Mouse (Mus musculus): ENCODE measurements around the gene 4933406M09Rik.
A peak's percentile ranks its signal among the peaks of the same experiment; 100 is the strongest.

Gene 4933406M09Rik

GRCm38 (mm10) chr1:134385666-134386065, at the start of gene 4933406M09Rik:
Gene 4933406M09Rik (plus strand): TSS chr1:134385940.
- DNase-seq (ENCODE audit: low spot score in 2 of 2) = no peak

- no peak for DNase-seq (ENCODE audit: low spot score in 2 of 2)
These were observed 48.6 kb upstream of the 4933406M09Rik start for GRCm38 (mm10) chr1:134336958-134337710.

DNA sequence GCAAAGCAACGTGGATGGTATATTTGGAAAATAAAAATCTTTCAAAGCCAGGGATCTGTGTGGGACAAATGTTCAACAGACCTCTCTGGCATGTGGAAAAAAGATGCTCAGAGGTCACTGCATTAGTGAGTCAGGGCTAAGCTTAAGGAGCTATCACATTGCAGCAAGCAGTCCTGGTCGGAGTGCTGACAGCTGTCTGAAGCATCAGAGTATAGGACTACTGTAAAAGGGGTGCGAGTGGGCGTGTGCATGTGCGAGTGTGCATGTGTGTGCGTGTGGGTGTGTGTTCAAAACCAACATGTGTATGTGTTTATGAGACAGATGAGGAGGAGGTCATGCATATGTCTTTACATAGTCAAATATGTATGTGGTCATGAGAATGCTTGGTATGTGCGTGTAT, 46.6 kb upstream of the 4933406M09Rik start:
- DNase-seq (ENCODE audit: low spot score in 2 of 2) = no peak

- no peak for DNase-seq (ENCODE audit: low spot score in 2 of 2)
These were observed 45.8 kb upstream of the 4933406M09Rik start for GRCm38 (mm10) chr1:134339757-134340619.

GRCm38 (mm10) chr1:134341641-134342277, 44.0 kb upstream of the 4933406M09Rik start:
- no peak for DNase-seq (ENCODE audit: low spot score in 2 of 2)

GRCm38 (mm10) chr1:134342278-134342664, 43.5 kb upstream of the 4933406M09Rik start:
- DNase-seq (ENCODE audit: low spot score in 2 of 2) = no peak

- DNase-seq (ENCODE audit: low spot score in 2 of 2) = no peak
These were observed 42.9 kb upstream of the 4933406M09Rik start for GRCm38 (mm10) chr1:134342781-134343310.

DNA sequence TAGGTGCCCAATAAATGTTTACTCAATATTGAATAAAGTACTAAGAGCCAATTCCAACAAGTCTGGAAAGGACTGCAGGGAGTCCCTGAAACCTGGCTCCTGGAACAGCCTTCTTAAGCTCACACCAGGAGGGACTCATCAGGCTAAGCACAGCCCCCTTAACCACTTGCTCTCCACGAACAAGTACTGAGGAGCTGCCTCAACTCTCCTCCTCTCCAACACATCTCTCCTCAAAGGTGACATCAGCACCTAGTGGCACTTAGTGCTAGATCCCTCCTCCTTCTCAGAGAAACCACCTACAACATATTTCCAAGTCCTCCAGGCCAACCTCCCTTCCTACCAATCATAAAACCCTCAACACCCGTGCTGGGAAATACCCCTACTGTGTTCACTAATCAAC, 42.2 kb upstream of the 4933406M09Rik start:
- no peak for DNase-seq (ENCODE audit: low spot score in 2 of 2)

- DNase-seq (ENCODE audit: low spot score in 2 of 2) = peak; percentile 84 to 87
These were observed 41.5 kb upstream of the 4933406M09Rik start for GRCm38 (mm10) chr1:134344005-134344950.

GRCm38 (mm10) chr1:134345075-134345474, 40.7 kb upstream of the 4933406M09Rik start:
- DNase-seq (ENCODE audit: low spot score in 2 of 2) = no peak

DNA sequence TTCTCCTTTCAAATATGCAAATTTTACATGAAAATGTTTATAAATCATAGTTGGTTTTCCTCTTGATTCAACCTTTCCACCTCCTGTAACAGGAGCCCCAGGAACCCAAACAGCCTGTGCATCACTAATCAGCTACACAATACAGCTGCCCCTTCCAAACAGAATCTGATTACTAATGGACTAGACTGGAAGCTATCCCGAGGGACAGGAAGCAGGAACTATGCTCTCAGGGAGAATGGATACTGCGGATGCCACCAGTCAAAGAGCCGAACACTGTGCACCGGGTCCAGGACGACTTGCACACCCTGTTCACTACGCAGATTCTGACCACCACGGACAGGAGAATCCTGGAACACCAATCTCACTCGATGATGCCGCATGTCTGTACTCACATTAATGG, 37.9 kb upstream of the 4933406M09Rik start:
- DNase-seq (ENCODE audit: low spot score in 2 of 2) = no peak

DNA sequence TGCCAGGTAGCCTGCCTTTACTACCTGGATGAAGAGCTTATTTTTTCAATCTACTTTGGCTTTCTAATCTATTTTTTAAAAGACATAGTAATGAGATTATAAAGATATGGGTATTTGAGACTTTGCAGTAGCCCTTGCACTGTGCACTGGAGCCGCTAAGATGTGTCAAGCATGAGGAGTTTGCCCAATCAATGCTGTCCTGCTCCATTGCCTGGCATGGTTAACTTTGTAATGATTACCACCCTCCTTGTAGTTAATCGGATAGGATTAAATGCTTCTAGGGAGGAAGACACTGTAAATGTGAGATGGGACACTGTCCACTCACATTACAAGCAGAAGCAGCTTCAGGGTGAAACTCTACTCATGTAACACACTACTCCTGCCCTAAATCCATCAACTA, 32.4 kb upstream of the 4933406M09Rik start:
- no peak for DNase-seq (ENCODE audit: low spot score in 2 of 2)

GRCm38 (mm10) chr1:134357461-134357860, 28.3 kb upstream of the 4933406M09Rik start:
- DNase-seq (ENCODE audit: low spot score in 2 of 2) = no peak

GRCm38 (mm10) chr1:134360656-134361055, 25.1 kb upstream of the 4933406M09Rik start:
- no peak for DNase-seq (ENCODE audit: low spot score in 2 of 2)

DNA sequence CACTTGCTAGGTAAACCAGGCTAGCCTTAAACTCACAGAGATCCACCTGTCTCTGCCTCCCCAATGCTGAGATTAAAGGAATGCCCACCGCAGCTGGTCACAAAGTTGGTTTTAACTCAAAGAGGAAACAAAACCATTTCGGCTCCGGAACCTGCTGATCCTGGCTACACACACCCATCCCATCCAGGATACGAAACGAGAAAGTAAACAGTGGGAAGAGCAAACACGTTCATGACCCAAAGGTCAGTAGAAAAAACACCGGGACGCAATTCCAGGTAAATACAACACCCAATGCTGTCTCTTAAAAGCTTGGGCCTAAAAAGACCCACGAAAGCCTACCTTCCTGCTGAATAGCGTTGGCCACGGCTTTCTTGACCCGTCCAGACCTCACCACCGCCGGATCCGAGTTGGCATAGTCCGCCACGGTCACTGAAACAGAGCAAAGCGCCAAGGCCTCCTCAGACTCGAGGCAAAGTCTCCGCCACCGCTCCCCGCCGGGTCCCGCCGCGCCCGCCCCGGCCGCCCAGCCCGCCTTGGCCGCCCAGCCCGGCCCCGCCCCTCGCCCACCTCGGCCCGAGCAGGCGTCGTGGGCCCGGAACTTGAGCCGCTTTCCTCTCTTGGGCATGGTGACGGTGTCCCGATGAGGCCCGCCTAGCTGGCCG, 24.4 kb upstream of the 4933406M09Rik start:
- DNase-seq (ENCODE audit: low spot score in 2 of 2) = no peak

GRCm38 (mm10) chr1:134361857-134362212, 23.9 kb upstream of the 4933406M09Rik start, which contains the start of gene Tmem183a:
Gene Tmem183a (minus strand): TSS chr1:134361979.
- peak; percentile 94 to 97 for DNase-seq (ENCODE audit: low spot score in 2 of 2)

GRCm38 (mm10) chr1:134363194-134363593, 22.5 kb upstream of the 4933406M09Rik start:
- DNase-seq (ENCODE audit: low spot score in 2 of 2) = no peak

DNA sequence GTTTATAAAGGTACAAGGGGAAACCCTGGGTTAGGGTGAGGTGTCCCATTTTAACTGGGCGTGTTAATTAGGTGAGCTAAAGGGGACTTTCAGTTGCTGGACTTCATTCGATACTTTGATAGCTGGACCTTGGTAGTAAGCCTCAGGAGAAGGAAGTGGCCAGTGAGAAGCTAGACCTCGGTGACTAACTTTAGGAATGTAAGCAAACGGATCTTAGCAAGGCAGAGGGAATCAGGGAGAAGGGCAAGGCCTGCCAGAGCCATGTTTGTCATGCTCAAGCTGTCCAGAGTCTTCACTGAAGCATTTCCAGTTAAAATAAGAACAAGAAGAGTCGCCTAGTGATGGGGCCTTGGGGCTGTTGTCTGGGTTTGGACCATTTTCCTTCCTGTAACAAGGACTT, 20.2 kb upstream of the 4933406M09Rik start:
- DNase-seq (ENCODE audit: low spot score in 2 of 2) = no peak

- peak in 1 of 2 experiments; percentile 45 for DNase-seq (ENCODE audit: low spot score in 2 of 2)
These were observed 16.9 kb upstream of the 4933406M09Rik start for GRCm38 (mm10) chr1:134368777-134369337.

GRCm38 (mm10) chr1:134374124-134374523, 11.6 kb upstream of the 4933406M09Rik start:
- DNase-seq (ENCODE audit: low spot score in 2 of 2) = no peak

Data from frontal cortex, postnatal 10 days (tissue).